Mouse (Mus musculus) liver, postnatal 0 days (tissue): ENCODE measurements around the gene Slfn14.

ENCODE experiments used
- CTCF ChIP-seq: sonication (generic); IDR thresholded peaks from 2 replicates; pipeline ENCODE4 v1.5.1; 2016; ENCODE audit warnings: antibody characterized with exemption, low read depth
- EP300 ChIP-seq: IDR thresholded peaks from 2 replicates; pipeline ENCODE4 v1.6.1; 2016; ENCODE audit warnings: antibody characterized with exemption, low read depth, mild to moderate bottlenecking

DNA sequence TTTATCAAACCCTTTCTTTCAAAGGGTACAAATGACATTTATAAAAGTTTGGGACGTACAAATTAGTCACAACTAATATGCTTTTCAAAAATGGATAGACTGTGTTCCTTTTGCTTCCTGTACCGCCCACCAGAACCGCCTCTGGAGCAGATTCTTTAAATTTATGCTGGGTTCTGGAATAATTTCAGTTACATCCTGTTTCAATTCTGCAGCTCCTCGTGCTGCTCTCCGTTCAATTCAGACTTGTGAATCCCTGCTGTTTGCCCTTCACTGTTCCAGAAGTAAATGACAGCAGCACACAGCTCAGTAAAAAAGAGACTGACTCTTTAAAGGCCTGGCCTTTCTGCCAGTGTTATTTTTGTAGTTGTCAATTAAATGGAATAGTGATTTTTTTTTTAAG lies 25.9 kb upstream of the Slfn14 start:
- no peak for TF ChIP-seq CTCF
- no peak for TF ChIP-seq EP300
